Mouse (Mus musculus) urinary bladder, adult 2 months (tissue): Measurements from ENCODE around the gene Slc6a13. TPM values are rescaled to one million over a fixed set of nuclear protein-coding genes. Genes with fewer than 3 reads are reported as not detected.
"Not testable (repeated sequence)": the region's sequence is repeated elsewhere in the genome, so short reads cannot be mapped to it uniquely, and the experiment has no call there.

ENCODE experiments used
- DNase-seq: peaks from one replicate; pipeline ENCODE4 v3.0.0; 2022; ENCODE audit warnings: low spot score
- polyA plus RNA-seq: library from polyadenylated mRNA; depleted of rRNA; stranded (reverse); fragments of >200 nt; gene quantifications from 2 replicates; pipeline ENCODE4 v1.2.3, GENCODE M21; 2012

Gene Slc6a13
- polyA plus RNA-seq, 1 experiment = 1.2 TPM

DNA sequence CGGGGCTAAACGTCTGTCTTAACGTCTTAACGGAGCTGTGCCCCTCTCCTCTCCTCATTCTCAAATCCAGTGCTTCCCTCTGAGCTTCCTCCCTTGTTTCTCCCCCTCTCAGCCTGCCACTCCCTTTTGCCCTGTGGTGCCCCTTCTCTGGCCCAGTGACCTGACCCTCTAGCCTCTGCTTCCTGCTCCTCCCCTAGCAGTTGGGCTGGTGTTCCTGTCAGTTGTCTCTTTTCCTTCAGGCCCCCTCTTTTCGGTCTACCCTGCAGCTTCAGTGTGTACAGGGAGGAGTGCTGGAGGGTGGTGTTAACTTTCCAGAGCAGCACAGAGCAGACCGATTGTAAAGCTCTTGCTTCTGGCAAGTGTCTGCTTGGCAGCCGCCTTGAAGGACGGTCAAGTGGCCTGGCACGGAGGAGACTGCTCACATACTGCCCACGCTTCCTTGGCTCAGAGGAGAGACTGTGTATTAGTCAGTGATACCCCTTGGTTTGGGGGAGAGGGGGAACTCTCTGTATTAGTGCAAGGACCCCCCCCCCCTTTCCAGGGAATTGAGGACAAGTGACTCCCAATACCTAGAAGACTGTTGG, 26.6 kb downstream of the Slc6a13 start:
- no peak for DNase-seq

DNA sequence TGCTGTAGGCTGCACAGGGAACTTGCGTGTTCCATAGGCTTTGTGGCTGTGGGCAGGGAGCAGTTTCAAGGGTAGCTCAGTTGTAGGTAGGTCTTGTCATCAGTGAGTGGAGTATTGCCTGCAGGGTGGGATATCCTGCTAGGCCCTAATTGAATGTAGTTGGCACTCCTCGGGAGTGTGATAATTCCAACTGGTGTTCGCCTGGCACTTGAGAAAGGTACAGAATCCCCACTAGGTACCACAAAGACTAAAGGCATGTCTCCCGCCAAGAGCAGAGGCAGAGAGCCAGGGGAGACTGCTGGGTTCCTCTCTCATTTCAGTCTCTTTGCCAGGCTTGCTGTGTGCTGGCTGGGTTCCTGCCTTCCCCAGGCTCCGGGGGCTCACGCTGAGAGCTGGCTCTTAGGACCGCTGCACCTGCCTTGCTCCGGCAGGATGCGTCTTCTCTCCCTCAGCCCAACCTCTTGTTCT, 28.4 kb downstream of the Slc6a13 start:
- no peak for DNase-seq

DNA sequence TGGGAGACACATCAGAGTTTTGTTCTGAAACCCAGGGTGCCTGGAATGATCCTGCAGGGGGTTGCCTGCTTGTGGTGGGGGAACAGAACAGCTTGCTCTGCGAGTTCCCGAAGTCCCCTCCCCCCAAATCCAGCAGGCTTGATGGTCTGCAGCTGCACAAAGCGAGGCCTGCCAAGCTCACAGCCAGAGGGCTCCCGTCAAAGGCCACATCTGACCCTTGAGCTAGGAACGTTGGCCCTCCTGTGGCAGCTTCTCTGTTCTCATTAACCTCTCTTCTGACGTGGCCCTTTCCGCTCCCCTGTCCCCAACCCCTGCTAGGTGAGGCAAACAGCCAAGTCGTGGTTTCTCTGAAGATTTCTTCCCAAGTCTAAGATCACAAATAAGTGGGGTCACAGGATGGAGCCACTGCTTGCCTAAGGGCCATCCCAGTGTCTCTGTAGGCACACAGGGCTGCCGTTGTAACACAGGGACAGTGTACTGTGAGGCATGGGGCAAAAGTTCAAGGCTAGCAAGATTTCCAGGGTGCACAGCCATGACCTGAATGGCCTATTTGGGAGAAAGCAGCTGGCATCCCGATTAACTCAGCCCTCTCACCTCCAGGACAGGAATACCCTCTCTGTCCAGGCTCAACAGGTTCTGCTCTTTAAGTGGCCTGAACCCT, 30.0 kb downstream of the Slc6a13 start:
- no peak for DNase-seq

- no peak for DNase-seq
Observed at GRCm38 (mm10) chr6:121335841-121336240, 35.8 kb downstream of the Slc6a13 start.

DNA sequence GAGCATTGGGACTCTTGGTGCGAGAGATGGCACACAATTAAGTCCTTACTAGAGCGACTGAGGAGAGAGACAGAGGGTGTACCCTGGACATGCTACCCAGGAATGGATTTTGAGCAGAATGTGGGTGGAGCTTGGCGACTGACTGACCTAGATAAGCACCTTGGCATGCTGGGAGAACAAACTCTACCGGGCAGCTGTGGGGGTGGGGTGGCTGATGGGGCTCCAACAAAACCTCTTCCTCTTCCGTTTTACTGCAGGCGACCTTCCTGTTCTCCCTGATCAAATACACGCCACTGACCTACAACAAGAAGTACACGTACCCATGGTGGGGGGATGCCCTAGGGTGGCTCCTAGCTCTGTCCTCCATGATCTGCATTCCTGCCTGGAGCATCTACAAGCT, 36.5 kb downstream of the Slc6a13 start:
- no peak for DNase-seq

GRCm38 (mm10) chr6:121337229-121337628, 37.2 kb downstream of the Slc6a13 start:
- no peak for DNase-seq

DNA sequence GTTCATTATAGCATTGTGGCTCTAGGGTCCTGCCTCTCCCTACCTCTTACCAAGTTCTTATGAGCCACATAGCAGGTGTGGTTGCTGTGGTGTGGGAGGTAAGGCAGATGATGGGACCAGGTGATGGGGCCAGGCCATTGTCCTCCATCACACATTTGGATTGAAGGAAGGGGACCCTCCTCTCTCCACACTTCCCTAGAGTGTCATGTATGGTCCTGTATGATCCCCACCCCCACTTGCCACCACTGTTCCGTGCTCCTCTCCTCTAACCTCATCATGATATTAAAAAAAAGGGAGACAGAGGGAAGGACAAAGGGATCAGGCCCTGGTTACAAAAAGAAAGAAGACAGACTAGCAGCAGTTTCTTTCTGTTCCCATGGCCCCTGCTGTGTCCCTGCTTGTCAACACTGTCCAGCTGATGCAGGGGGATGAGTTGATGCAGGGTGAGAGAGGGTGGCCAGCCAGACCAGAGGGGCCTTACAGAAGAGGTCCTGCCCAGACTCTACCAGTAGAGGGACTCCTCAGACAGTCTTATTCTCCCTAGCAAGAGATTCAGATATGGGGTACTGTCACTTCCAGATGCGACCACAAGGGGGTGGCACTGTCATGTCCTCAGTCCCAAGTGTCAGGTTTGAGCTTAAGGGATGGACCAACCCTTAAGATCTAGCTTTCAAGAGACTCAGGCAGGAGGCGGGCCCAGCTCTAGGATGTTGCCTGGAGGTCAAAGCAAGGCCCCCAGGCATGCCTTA, 37.9 kb downstream of the Slc6a13 start:
- DNase-seq = no peak

GRCm38 (mm10) chr6:121338519-121338896, 38.5 kb downstream of the Slc6a13 start:
- no peak for DNase-seq

DNA sequence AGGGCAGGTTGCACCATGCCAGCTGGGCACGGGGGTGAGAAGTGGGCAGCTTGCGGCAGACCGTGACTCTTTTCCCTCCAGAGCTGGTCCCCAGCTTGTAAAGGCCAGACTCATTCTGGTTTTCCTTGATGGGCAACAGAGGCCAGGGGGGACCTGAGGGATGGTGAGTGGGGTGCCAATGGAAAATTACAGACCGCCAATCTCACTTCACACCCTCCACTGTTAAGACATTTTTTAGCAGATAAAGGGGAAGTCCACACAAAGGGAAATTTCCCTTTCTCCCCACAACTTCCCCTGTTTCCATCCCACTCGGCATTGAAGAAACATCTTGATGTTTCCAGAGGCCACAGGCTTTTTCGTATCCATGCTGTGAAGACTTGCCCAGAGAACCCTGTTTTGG, 41.6 kb downstream of the Slc6a13 start:
- DNase-seq = no peak

DNA sequence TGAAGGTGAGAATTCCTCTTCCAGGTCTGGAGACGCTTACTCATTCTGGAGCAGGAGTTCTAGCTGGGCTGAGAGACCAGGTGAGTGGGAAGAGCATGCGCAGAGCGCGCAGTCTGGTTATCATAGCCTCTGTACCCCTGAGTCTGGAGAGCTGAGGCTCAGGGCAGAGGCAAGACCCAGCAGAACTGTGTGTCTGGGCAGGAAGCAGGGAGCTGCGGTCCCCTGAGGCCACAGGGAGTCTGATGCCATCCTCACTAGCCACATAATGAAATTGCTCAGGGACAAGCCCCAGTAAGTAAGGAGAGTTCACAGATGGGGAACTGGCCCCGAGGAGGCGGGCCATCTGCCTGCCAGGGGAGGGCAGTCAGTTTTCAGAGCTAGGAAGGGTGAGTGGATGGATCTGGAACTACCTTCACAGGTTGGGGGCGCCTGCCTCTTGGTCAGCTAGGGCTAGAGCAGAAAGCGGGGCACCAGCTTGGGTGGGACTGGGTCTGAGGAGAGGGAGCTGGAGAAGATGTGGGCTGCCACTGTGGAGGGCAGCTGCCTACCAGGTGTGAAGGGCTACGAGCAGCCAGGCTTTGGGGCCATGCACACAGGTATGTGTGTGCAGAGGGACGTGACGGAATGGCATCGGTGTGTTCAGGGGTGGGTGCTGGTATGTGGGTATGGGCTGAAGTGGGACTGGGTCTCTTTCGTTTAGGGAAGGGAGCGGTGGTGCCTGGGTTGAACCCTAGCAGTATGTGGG, 43.2 kb downstream of the Slc6a13 start, which contains the start of gene Slc6a12:
Gene Slc6a12 (plus strand): TSS at position 51 of the 745 bp plus-strand sequence.
- DNase-seq = no peak

GRCm38 (mm10) chr6:121343771-121344123, 43.7 kb downstream of the Slc6a13 start:
- no peak for DNase-seq

GRCm38 (mm10) chr6:121344329-121344728, 44.3 kb downstream of the Slc6a13 start:
- DNase-seq = no peak

DNA sequence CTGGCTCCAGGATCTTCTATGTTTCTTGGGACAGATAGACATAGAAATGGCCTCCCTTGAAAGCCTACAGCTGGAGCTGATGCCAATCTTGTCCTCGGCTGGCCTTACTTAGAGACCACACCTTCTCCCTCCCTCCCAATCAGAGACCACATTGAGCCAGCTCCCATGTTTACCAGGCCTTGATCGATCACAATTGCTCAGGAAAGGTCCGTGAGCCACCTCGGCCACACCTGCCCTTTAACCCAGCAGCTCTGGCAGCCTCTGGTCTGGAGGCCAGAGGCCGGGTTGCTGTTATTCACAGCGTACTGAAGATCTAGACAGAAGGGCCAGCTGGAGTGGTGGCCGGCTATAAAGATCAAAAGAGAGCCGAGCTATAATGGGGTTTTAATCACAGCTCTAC, 46.4 kb downstream of the Slc6a13 start:
- no peak for DNase-seq

- no peak for DNase-seq
Observed at GRCm38 (mm10) chr6:121352276-121352675, 52.2 kb downstream of the Slc6a13 start.

- no peak for DNase-seq
Observed at GRCm38 (mm10) chr6:121356041-121356440, 56.0 kb downstream of the Slc6a13 start.

DNA sequence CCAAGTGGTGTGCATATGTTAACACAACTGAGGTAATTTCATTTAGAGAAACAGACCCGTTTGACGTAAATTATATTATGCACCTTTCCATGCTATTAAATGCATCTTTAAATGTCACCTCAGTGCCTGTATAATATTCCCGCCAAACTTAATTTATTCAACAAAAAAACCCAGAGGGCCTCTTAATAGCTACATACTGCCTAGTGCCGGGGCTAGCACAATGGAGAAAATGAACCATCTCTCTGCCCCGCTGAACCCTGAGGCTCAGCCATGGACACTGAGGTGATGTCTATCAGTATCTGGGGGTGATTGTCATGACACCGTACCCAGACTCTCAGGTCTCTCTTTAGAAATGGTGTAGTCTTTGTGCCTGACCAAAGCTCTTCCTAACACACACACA, 57.2 kb downstream of the Slc6a13 start:
- DNase-seq = no peak

DNA sequence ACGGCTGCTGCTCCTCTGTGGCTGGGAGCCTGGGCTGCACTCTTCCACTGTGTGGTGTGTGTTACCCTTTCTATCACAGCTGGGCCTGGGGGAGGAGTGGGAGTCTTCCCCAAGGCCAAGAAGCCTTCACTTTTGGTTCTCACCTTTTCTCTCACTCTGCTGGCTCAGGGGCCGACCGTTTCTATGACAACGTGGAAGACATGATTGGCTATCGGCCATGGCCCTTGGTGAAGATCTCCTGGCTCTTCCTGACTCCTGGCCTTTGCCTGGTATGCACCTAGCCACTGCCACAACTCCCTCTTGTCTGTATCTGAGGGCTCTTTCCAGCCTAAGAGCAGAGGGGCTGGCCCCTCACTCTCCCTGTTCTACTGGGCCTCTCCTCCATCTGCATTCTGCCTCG, 63.0 kb downstream of the Slc6a13 start:
- no peak for DNase-seq

DNA sequence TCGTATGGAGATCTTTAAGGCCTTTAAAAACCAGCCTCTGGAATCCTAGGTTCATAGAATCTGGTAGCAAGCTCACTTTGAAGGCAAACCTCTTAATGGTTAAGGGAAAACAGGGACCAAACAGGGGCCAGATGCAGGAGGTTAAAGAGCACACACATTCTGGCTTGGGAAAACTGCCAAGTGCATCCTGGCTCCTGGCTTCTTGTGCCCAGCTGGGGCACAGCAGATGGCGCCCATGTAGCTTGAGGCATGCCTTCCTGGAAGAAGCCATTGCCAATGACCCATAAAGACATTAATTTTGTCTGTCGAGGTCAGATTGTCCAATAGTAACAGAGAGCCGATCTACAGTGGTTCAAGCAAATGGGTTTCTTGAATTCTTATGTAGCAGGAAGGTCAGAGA, 63.9 kb downstream of the Slc6a13 start:
- no peak for DNase-seq

DNA sequence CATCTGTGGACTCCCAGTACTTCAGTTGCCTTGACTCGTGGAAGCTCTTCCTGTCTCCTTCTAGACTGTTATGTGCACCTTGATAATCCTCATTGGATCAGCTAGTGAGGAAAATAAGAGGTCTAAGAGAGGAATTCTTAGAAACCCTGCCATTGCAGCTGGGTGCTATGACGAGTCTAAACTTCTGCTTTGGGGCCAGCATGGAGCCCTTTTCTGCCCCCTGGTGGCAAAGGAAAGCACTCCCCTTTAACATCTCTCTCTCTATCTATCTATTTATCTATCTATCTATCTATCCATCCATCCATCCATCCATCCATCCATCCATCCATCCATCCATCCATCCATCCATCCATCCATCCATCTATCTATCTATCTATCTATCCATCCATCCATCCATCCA, 66.5 kb downstream of the Slc6a13 start:
- not testable (repeated sequence) for DNase-seq

GRCm38 (mm10) chr6:121367099-121367498, 67.1 kb downstream of the Slc6a13 start:
- no peak for DNase-seq

- DNase-seq = no peak
Observed at GRCm38 (mm10) chr6:121371197-121371980, 71.4 kb downstream of the Slc6a13 start.

DNA sequence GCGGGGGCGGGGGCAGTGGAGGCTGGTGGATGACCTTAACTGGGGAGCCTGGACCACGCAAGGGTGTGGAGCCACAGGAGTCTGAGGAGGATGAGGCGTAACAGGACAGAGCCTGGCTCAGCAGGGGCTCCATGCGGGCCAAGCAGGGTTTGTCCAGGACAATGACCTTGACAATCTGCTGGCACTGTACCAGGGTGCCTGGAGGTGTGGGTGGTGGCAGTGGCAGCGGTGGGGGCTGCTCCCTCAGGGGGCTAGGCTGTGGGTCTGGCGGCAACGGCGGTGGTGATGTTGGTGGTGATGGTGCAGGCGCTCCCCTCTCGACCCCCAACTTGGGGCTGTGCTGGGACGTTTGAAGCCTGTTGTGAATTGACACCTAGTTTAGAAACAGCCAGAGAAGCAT, 76.1 kb downstream of the Slc6a13 start:
- DNase-seq = no peak
